Mouse (Mus musculus) megakaryocyte, embryonic 14.5 days (primary cell): ENCODE results near the gene Mdh1. TPM values are rescaled to one million over a fixed set of nuclear protein-coding genes. Genes with fewer than 3 reads are reported as not detected.

Source experiments
- H3K27me3 ChIP-seq: replicated peaks from 2 replicates; pipeline ENCODE3; 2012; ENCODE audit warnings: inconsistent platforms
- H3K36me3 ChIP-seq: replicated peaks from 2 replicates; pipeline ENCODE3; 2012; ENCODE audit warnings: low read length, inconsistent platforms, mixed read lengths
- H3K4me1 ChIP-seq: 2 replicates; pipeline ENCODE4 v1.6.1; 2012; ENCODE audit warnings: inconsistent platforms
- H3K4me3 ChIP-seq: replicated peaks from 2 replicates; pipeline ENCODE3; 2012; ENCODE audit warnings: moderate library complexity, mild to moderate bottlenecking, inconsistent platforms
- H3K9me3 ChIP-seq: 2 replicates; pipeline ENCODE4 v1.6.1; 2012; ENCODE audit warnings: inconsistent platforms
- FLI1 ChIP-seq: IDR thresholded peaks from 2 replicates; pipeline ENCODE4 v1.6.1; 2012; ENCODE audit warnings: low read length, inconsistent platforms, mixed read lengths
- GATA1 ChIP-seq: IDR thresholded peaks from 3 replicates; pipeline ENCODE4 v1.6.1; 2012; ENCODE audit warnings: mixed read lengths, low read length, inconsistent platforms, borderline replicate concordance
- polyA plus RNA-seq: library from polyadenylated mRNA; stranded (reverse); fragments of >175 nt; gene quantifications from 2 replicates; pipeline ENCODE4 v1.2.3, GENCODE M21; 2012; ENCODE audit warnings: low replicate concordance; ENCODE audit not compliant: insufficient read depth

Mdh1 gene
- polyA plus RNA-seq, 1 experiment: 13.0 TPM

DNA sequence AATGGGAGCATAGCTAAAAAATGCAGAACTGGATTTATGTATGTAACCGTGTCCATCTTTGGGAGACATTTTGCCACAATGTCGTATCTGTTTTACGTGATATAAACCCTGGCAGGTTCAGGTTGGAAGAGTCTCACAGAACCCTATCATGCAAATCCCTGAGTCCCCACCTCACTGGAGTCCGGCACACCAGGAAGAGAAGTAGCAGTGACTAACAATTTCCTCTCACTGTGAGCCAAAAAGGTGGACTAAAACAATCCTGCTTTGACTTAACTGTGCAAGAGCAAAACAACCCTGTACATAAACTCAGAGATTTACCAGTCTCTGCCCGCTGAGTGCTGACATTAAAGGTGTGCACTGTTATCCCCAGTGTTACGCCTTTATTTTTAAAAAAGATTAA lies 5.2 kb downstream of the Mdh1 start:
- no peak overlapping the region for H3K4me3 ChIP-seq
- no peaks in the 10 kb centered on the region for H3K9me3 ChIP-seq
- peaks cover 47% of the 10 kb centered on the region for H3K36me3 ChIP-seq
- H3K4me1 ChIP-seq: peaks cover 38% of the 10 kb centered on the region
- H3K27me3 ChIP-seq: no peaks in the 10 kb centered on the region
- TF ChIP-seq FLI1: no peak
- TF ChIP-seq GATA1: no peak

DNA sequence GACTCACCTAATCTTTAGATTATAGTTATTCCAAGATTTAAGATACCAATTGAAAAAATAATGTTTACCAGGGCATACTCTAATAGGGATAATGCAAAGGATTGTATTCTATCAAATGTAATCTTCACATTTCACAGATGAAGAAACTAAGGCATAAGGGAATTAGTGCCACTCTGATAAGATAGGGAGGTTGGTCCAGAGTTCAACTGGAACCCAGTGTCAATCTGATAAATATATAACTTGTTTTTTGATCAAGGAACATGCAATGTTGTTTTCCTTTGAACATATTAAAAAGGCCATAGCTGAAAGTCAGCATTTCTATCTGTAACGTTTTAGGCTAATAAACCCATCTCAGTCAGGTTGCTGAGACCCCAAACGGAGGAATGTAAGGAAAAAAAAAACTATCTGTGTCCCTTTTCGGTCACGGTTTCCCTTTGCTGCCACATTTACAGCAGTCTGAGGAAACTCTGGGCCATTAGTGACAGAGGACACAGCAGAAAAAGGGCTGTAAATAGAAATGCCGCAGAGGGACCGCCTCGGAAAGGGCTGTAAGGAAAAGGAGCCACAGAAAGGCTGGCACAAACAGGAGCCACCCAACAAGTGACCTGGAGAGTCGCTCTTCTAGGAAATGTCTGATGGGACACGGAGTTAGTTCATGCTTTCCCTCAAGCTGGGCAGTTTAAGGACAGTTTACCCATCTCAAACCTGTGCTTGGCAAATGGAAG lies 7.3 kb downstream of the Mdh1 start:
- Histone ChIP-seq H3K27me3 (no peaks in the 10 kb centered on the region), H3K9me3 (no peaks in the 10 kb centered on the region), H3K4me3 (no peak overlapping the region), H3K36me3 (peaks cover 68% of the 10 kb centered on the region), H3K4me1 (peaks cover 26% of the 10 kb centered on the region)
- TF ChIP-seq GATA1 (no peak), FLI1 (no peak)

DNA sequence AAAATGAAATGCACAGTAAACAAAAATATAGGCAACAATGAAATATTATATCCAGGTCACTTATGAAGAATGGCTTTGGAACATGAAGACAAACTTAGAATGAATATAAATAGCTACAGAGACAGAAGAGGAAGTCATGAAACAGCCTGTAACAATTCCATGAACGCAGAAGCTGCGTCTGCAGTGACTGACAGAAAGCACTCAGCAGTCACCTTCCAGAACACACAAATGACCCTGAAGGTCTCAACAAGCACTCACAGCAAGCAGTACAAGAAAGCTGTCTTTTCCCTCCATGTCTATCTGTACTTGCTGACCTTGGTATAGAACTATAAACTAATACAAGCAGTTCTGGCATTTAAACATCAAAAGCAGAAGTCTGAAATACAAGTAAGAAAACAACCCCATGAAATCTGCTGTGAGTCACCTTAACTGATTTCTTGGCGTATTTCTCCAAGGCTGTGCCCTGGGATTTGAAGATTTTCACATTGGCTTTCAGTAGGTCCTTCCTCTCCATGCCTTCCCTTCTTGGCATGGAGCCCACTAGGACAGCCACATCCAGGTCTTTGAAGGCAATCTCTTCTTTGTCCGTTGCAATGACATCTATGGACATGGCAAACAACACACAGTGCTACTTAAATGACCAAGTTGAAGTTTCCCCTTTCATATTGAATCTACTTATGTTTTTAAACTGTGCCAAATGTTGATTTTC lies 8.4 kb downstream of the Mdh1 start:
- Histone ChIP-seq H3K4me1 (peaks cover 17% of the 10 kb centered on the region), H3K4me3 (peak overlapping the region; percentile 38), H3K9me3 (no peaks in the 10 kb centered on the region), H3K27me3 (no peaks in the 10 kb centered on the region), H3K36me3 (peaks cover 79% of the 10 kb centered on the region)
- no peak for TF ChIP-seq FLI1
- no peak for TF ChIP-seq GATA1

DNA sequence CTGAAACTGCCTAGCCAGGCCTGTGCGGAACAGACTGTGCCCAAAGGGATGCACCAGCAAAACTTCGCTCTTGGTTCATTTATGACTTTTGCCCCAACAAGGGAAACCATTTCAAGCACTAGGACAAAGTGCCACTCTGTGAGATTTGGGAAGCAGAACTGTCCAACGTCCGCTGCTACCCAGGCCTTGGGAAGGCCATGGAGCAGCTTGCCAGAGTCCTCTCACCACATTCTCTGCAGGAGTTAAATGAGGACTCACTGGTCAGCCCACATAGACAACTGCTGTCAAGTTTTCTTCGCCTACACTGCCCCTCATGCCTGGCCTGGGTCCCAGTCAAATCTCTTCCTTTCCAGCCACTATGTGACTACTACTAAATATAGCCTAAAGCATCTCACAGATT lies 10.8 kb downstream of the Mdh1 start:
- H3K27me3 ChIP-seq: no peaks in the 10 kb centered on the region
- peaks cover 96% of the 10 kb centered on the region for H3K36me3 ChIP-seq
- TF ChIP-seq GATA1: no peak
- TF ChIP-seq FLI1: no peak
- peaks cover 13% of the 10 kb centered on the region for H3K4me1 ChIP-seq
- no peak overlapping the region for H3K4me3 ChIP-seq
- H3K9me3 ChIP-seq: no peaks in the 10 kb centered on the region

DNA sequence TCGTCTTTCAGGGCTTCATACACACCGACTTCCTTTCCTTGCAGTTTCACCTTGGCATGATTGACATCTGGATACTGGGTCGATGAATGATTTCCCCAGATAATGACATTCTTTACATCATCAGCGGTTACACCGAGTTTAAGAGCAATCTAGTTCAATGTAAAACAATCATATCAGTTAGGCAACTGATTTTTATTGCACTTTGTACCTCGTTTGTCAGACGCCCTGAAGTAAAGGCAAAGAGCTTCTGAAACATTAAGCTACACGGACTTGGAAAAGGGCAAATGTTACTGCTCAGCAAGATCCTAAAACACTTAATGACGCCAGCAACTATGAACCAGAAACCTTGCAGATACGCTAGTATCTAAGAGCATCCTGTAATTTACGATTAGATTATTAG lies 12.4 kb downstream of the Mdh1 start:
- Histone ChIP-seq H3K4me1 (peaks cover 9% of the 10 kb centered on the region), H3K9me3 (no peaks in the 10 kb centered on the region), H3K36me3 (peaks cover 83% of the 10 kb centered on the region), H3K4me3 (no peak overlapping the region), H3K27me3 (no peaks in the 10 kb centered on the region)
- TF ChIP-seq GATA1: no peak
- no peak for TF ChIP-seq FLI1

DNA sequence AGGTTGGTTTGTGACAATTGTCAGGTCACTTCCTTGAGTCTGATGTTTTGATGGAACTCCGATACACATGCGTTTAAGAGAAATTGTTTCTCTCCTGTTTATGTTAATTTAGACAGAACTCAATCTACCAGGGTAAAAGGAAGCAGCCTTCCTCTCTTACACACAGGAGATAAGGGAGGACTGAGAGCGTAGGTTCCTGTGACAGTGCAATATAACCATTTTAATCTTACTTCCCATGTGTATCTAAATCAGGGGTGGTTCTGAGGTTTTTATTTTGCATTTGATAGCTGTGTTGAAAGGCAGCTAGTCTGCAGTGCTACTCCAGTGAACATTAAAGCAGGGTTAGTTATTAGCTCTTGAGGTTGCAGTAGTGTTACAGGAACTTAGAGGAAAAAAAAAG lies 20.1 kb downstream of the Mdh1 start:
- peaks cover 10% of the 10 kb centered on the region for H3K36me3 ChIP-seq
- peaks cover 56% of the 10 kb centered on the region for H3K4me1 ChIP-seq
- peak overlapping the region; percentile 35 for H3K4me3 ChIP-seq
- H3K27me3 ChIP-seq: no peaks in the 10 kb centered on the region
- H3K9me3 ChIP-seq: no peaks in the 10 kb centered on the region
- TF ChIP-seq FLI1 (no peak), GATA1 (no peak; the same call in 2 of the 3 replicates)

DNA sequence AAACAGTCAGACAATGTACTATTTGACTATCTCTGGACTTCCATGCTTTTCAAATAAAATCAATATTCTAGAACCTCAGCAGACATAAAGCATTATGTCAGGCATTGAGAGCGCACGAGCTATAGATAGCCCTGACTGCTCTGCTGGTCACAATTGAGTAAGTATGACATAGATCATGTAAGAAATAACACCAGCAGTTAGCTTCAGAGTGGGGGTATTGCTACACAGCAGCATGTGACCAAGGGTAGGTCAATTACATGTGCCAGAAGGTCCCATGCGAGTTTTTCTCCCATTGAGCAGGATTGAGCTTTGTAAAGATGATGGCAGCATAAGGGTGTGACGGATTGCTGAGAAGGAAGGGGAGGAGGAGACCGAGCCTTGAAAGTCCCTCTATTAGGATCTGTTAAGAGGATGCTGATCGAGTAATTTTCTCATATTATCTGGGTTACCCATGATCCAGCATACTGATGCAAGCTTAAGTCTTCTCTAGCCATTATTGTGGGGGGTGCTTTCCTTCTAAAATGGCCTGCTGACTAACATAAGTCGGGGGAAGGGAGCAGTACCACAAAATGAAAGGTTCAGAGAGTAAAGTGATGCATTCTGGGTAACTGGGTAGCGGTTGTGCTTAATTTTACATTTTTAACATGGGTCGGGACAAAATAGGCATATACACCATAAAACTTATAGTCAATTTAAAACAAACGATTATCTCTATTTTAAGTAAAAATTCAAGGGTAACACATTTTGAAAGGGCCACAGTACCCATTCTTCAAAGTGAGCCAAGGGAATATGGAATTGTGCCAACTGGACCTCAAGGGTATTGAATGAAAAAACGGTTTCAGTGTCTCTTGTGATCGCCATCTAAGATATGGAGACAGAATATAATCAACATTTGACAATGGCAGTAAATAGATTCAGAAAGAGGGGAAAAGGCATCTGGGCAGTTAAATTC lies 21.7 kb downstream of the Mdh1 start:
- no peaks in the 10 kb centered on the region for H3K9me3 ChIP-seq
- TF ChIP-seq FLI1 (no peak), GATA1 (no peak)
- no peaks in the 10 kb centered on the region for H3K36me3 ChIP-seq
- peak overlapping the region; percentile 87 for H3K4me3 ChIP-seq
- H3K4me1 ChIP-seq: peaks cover 65% of the 10 kb centered on the region
- H3K27me3 ChIP-seq: no peaks in the 10 kb centered on the region

DNA sequence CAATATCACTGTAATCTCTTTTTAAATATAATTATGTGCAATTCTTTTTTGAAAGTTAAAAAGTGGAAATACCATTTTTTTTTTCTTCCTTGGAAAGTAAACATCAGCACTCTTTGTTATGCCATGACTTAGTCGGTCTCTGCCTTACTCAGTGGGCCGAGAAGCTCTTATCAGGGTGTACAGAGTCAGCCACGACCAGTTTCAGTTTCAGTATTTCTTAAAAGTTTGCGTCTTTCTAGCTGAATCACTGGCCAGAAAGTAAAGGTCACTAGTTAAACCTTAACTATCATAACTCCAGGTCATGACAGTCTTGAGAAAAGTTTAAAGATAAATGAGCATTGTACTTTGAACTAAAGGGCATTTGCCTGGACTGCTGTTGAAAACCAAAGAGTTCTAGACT lies 22.4 kb downstream of the Mdh1 start:
- no peaks in the 10 kb centered on the region for H3K36me3 ChIP-seq
- H3K27me3 ChIP-seq: no peaks in the 10 kb centered on the region
- peaks cover 71% of the 10 kb centered on the region for H3K4me1 ChIP-seq
- no peaks in the 10 kb centered on the region for H3K9me3 ChIP-seq
- peak overlapping the region; percentile 87 for H3K4me3 ChIP-seq
- TF ChIP-seq FLI1 (no peak), GATA1 (no peak)

DNA sequence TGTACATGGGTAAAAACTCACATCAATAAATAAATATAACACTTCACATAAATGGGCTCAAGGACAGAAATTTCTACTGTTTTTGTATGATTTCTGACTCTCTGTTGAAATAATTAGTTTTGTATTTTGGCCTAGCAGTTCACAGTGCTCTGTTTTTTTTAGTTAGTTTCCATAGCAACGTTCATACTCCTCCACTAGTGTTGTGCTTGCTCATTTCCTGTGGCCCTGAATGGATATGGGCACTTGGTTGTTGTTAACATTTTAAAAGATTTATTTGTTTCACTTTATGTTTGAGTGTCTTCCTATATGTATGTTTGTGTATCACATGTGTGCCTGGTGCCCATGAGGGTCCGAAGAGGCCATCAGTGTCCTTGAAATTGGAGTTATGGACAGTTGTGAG lies 23.1 kb downstream of the Mdh1 start:
- H3K4me1 ChIP-seq: peaks cover 71% of the 10 kb centered on the region
- TF ChIP-seq GATA1 (no peak), FLI1 (no peak)
- H3K36me3 ChIP-seq: no peaks in the 10 kb centered on the region
- H3K4me3 ChIP-seq: peak overlapping the region; percentile 82
- no peaks in the 10 kb centered on the region for H3K27me3 ChIP-seq
- no peaks in the 10 kb centered on the region for H3K9me3 ChIP-seq
